Mouse (Mus musculus): ENCODE results near the gene St3gal6.

- TF ChIP-seq CTCF (IDR thresholded peaks at IDR 0.05; ENCODE audit: low read depth) (no peak), EP300 (IDR thresholded peaks at IDR 0.05; ENCODE audit: low read depth) (no peak)
Observed at GRCm38 (mm10) chr16:58516161-58516560, 7.9 kb downstream of the St3gal6 start.

Data from heart, postnatal 0 days (tissue).